Mouse (Mus musculus): Measurements from ENCODE around the gene Amy2a4. TPM values are rescaled to one million over a fixed set of nuclear protein-coding genes. Genes with fewer than 3 reads are reported as not detected.
"Not testable (repeated sequence)": the region's sequence is repeated elsewhere in the genome, so short reads cannot be mapped to it uniquely, and the experiment has no call there.

Gene Amy2a4
- not detected for total RNA-seq (2021)
- long read RNA-seq, experiment 1: 0 reads
- long read RNA-seq, experiment 2: 0 reads

- not testable (repeated sequence) for DNase-seq (ENCODE audit: low spot score in 2 of 2)
These were observed at the start of gene Amy2a4 for GRCm38 (mm10) chr3:113291349-113291748. TSS of gene Amy2a4 (minus strand) at chr3:113291449.

GRCm38 (mm10) chr3:113323952-113324351, 32.7 kb upstream of the Amy2a4 start, which contains the start of gene Amy2a3:
TSS of gene Amy2a3 (minus strand) at chr3:113324052.
- not testable (repeated sequence) for DNase-seq (ENCODE audit: low spot score in 2 of 2)

- DNase-seq (ENCODE audit: low spot score in 2 of 2): not testable (repeated sequence)
These were observed 21.7 kb upstream of the Amy2a4 start for GRCm38 (mm10) chr3:113312937-113313336.

GRCm38 (mm10) chr3:113280285-113280684, 11.0 kb downstream of the Amy2a4 start:
- DNase-seq (ENCODE audit: low spot score in 2 of 2): not testable (repeated sequence)

GRCm38 (mm10) chr3:113279586-113279985, 11.7 kb downstream of the Amy2a4 start:
- DNase-seq (ENCODE audit: low spot score in 2 of 2): not testable (repeated sequence)

GRCm38 (mm10) chr3:113258737-113259136, 32.5 kb downstream of the Amy2a4 start, which contains the start of gene Amy2a5:
TSS of gene Amy2a5 (minus strand) at chr3:113258837.
- DNase-seq (ENCODE audit: low spot score in 2 of 2): not testable (repeated sequence)

Other genes with a start within 250 kb of the Amy2a4 start
- under 1 TPM in 1 of 2 experiments, not detected in 1; 0.12 TPM for gene Amy2a5, start 32.6 kb downstream of the Amy2a4 start, total RNA-seq (2021)
- gene Amy2a3, start 32.6 kb upstream of the Amy2a4 start, total RNA-seq (2021): not detected
- not detected for gene Amy2a2, start 65.2 kb upstream of the Amy2a4 start, total RNA-seq (2021)
- gene Amy2a1, start 241.0 kb upstream of the Amy2a4 start, total RNA-seq (2021): not detected

Data from left cerebral cortex, adult 18-20 months (tissue).